In genomic region chr7:126502023-126502741, GRCm38 (mm10) we compare ENCODE assay signal across 8 mouse cellular contexts. TPM values are rescaled to one million over a fixed set of nuclear protein-coding genes. Genes with fewer than 3 reads are reported as not detected.
DNase-seq lines count a peak whose midpoint lies in the region; ATAC-seq and TF ChIP-seq lines count a peak whose summit lies in the region.

No protein-coding gene starts in this region.

- H3K9me3 ChIP-seq in hindbrain, embryonic 12.5 days (replicated peaks) = no peaks in the 10 kb centered on the region

- H3K4me1 ChIP-seq in hindbrain, embryonic 12.5 days = peaks cover 14% of the 10 kb centered on the region

- H3K36me3 ChIP-seq in hindbrain, embryonic 12.5 days = peaks cover 40% of the 10 kb centered on the region

- peak overlapping the region; percentile 76 for H3K4me2 ChIP-seq in hindbrain, embryonic 12.5 days (replicated peaks)

- peak overlapping the region; percentile 100 for H3K9ac ChIP-seq in hindbrain, embryonic 12.5 days

- peak overlapping the region; percentile 100 for H3K27ac ChIP-seq in hindbrain, embryonic 12.5 days

- in situ Hi-C loops in Patski (cut with MboI; ENCODE audit: low pct_unique_long_range_greater_than_20kb) = no loop called here

- DNase-seq in Patski (ENCODE audit: low read depth, low spot score) = peak; percentile 80
- DNase-seq in cerebellum, postnatal 10 days = peak; percentile 98
- DNase-seq in frontal cortex, postnatal 10 days (ENCODE audit: low spot score in 2 of 2) = peak; percentile 93 to 96
- DNase-seq in layer of hippocampus, postnatal 25 days (ENCODE audit: extremely low spot score in 1 of 2, low spot score in 1 of 2) = peak; percentile 87 to 94
- DNase-seq in lung, postnatal 14 days = peak; percentile 94
- DNase-seq in ovary, postnatal 36 days (ENCODE audit: low spot score) = peak; percentile 91
- DNase-seq in thymus, postnatal 14 days = peak; percentile 93

- CTCF ChIA-PET in Patski (lab: Charles Lee) = interaction anchor here (1.0 to 4.2 kb wide), 2 partner anchors 10 to 12 kb away, joined by 3 to 16 read pairs; no protein-coding TSS in a partner anchor

- ATAC-seq in Patski = peak; percentile 77
- ATAC-seq in hindbrain, embryonic 12.5 days (ENCODE audit: low FRiP score) = peak; percentile 93

- H3K27me3 ChIP-seq in Patski = no peaks in the 10 kb centered on the region
- no peaks in the 10 kb centered on the region for H3K27me3 ChIP-seq in hindbrain, embryonic 12.5 days

- under 1% methylated on average over 49 of the region's 57 CpGs for WGBS in hindbrain, embryonic 12.5 days

- POLR2A ChIA-PET in Patski (lab: Charles Lee) = interaction anchor here (1.0 to 3.9 kb wide), 3 partner anchors 10 to 19 kb away, joined by 7 to 23 read pairs (median 17); partner anchors contain the start of gene Tufm

- H3K4me3 ChIP-seq in hindbrain, embryonic 12.5 days = peak overlapping the region; percentile 100

- no peak for TF ChIP-seq CTCF in Patski (IDR thresholded peaks at IDR 0.05)

RNA-seq across cellular contexts. Expression of gene Atxn2l, which starts 1.1 kb away (rescaled TPM):
- 113 TPM for polyA plus RNA-seq in Patski (2021)
- 76.8 and 90.1 TPM in 2 replicates for polyA plus RNA-seq in hindbrain, embryonic 12.5 days (2016; fragmentation: Nextera tagmentation; extraction: Ambion mirVana)
- 100 to 1,000 TPM; 101 to 134 TPM for total RNA-seq in layer of hippocampus, postnatal 25 days (2021)

RNA-seq across cellular contexts. Expression of gene Tufm, which starts 15.0 kb away (rescaled TPM):
- polyA plus RNA-seq in Patski (2021) = 159 TPM
- polyA plus RNA-seq in hindbrain, embryonic 12.5 days (2016; fragmentation: Nextera tagmentation; extraction: Ambion mirVana) = 113 and 116 TPM in 2 replicates
- 10 to 100 TPM; 77.2 to 78.8 TPM for total RNA-seq in layer of hippocampus, postnatal 25 days (2021)

RNA-seq across cellular contexts. Expression of gene Sh2b1, which starts 27.0 kb away (rescaled TPM):
- 64.4 TPM for polyA plus RNA-seq in Patski (2021)
- polyA plus RNA-seq in hindbrain, embryonic 12.5 days (2016; fragmentation: Nextera tagmentation; extraction: Ambion mirVana) = 63.5 and 65.8 TPM in 2 replicates
- total RNA-seq in layer of hippocampus, postnatal 25 days (2021) = 10 to 100 TPM; 70.8 to 73.1 TPM

RNA-seq across cellular contexts. Expression of gene Atp2a1, which starts 39.3 kb away (rescaled TPM):
- polyA plus RNA-seq in Patski (2021) = 0.10 TPM
- 4.1 and 16.7 TPM in 2 replicates for polyA plus RNA-seq in hindbrain, embryonic 12.5 days (2016; fragmentation: Nextera tagmentation; extraction: Ambion mirVana)
- 1 to 10 TPM in 1 of 2 experiments, under 1 TPM in 1; 0.76 to 1.0 TPM for total RNA-seq in layer of hippocampus, postnatal 25 days (2021)

Comparison
In these comparisons a context has a peak if more than half of its experiments do, and no peak if none do; other contexts are left out.
1. Peak in every context shown above with its lines: DNase-seq, ATAC-seq, H3K4me3 ChIP-seq and H3K27ac ChIP-seq.